Mouse (Mus musculus) neural tube, embryonic 14.5 days (tissue): ENCODE results near the gene Trappc6b. TPM values are rescaled to one million over a fixed set of nuclear protein-coding genes. Genes with fewer than 3 reads are reported as not detected.
"Not testable (repeated sequence)": the region's sequence is repeated elsewhere in the genome, so short reads cannot be mapped to it uniquely, and the experiment has no call there.

Experiments used
- ATAC-seq: fragments of 200-750 bp; cut with Nextera tagmentation; 2 replicates; pipeline ENCODE4 v1.8.0; 2017; ENCODE audit warnings: low read depth, mild to moderate bottlenecking, moderate TSS enrichment, moderate library complexity
- H3K27ac ChIP-seq: fragments of 300-500 bp; sonication (generic); 2 replicates; pipeline ENCODE4 v1.5.1; 2014; ENCODE audit warnings: low read depth, mild to moderate bottlenecking, control low read depth, low read length, moderate library complexity, mixed read lengths
- H3K27me3 ChIP-seq: fragments of 300-500 bp; sonication (generic); 2 replicates; pipeline ENCODE4 v1.6.1; 2014; ENCODE audit warnings: low read length; ENCODE audit not compliant: control insufficient read depth, insufficient read depth
- H3K36me3 ChIP-seq: fragments of 300-500 bp; sonication (generic); 2 replicates; pipeline ENCODE4 v1.6.1; 2014; ENCODE audit warnings: low read length, mixed read lengths; ENCODE audit not compliant: control insufficient read depth, insufficient read depth
- H3K4me1 ChIP-seq: fragments of 300-500 bp; sonication (generic); 2 replicates; pipeline ENCODE4 v1.6.1; 2014; ENCODE audit warnings: low read length; ENCODE audit not compliant: control insufficient read depth, insufficient read depth
- H3K4me2 ChIP-seq: fragments of 300-500 bp; sonication (generic); 2 replicates; pipeline ENCODE4 v1.6.1; 2014; ENCODE audit warnings: mild to moderate bottlenecking, low read depth, low read length, control low read depth
- H3K4me3 ChIP-seq: fragments of 300-500 bp; sonication (generic); 2 replicates; pipeline ENCODE4 v1.5.1; 2014; ENCODE audit warnings: low read depth, low read length, control low read depth, mixed read lengths
- H3K9ac ChIP-seq: fragments of 300-500 bp; sonication (generic); replicated peaks from 2 replicates; pipeline ENCODE4 v1.6.1; 2014; ENCODE audit warnings: low read depth, mild to moderate bottlenecking, control low read depth, low read length, mixed read lengths
- H3K9me3 ChIP-seq: fragments of 300-500 bp; sonication (generic); 2 replicates; pipeline ENCODE4 v1.6.1; 2016; ENCODE audit warnings: low read length; ENCODE audit not compliant: control insufficient read depth
- WGBS: fragments of 180-500 bp; shearing (Covaris S2); extraction: QIAGEN DNeasy Blood & Tissue Kit; methylation state at CpG from one replicate; pipeline ENCODE4 v1.1.7; 2014; 5-methylcytosine and 5-hydroxymethylcytosine counted together
- polyA plus RNA-seq: library from polyadenylated mRNA; unstranded; fragments of >200 nt; fragmentation: Nextera tagmentation; extraction: Ambion mirVana; gene quantifications from 2 replicates; pipeline ENCODE4 v1.2.1, GENCODE M21; 2014

Gene Trappc6b
- polyA plus RNA-seq, 1 experiment from 2014 or later: 129 TPM

- Histone ChIP-seq H3K4me2 (no peak overlapping the region), H3K27ac (no peak overlapping the region), H3K9me3 (no peaks in the 10 kb centered on the region), H3K27me3 (no peaks in the 10 kb centered on the region), H3K9ac (no peak overlapping the region), H3K4me3 (no peak overlapping the region), H3K4me1 (peaks cover 9% of the 10 kb centered on the region), H3K36me3 (peaks cover 8% of the 10 kb centered on the region; the same call in 1 of the 2 replicates)
- no peak for ATAC-seq
- 86% methylated on average over 8 of the region's 8 CpGs for WGBS
Measured at GRCm38 (mm10) chr12:59064837-59065236, 3.6 kb upstream of the Trappc6b start.

- Histone ChIP-seq H3K9ac (peak overlapping the region; percentile 82), H3K4me3 (peak overlapping the region; percentile 69), H3K4me1 (peaks cover 13% of the 10 kb centered on the region; the same call in 1 of the 2 replicates), H3K36me3 (no peaks in the 10 kb centered on the region), H3K9me3 (no peaks in the 10 kb centered on the region), H3K27me3 (no peaks in the 10 kb centered on the region), H3K27ac (peak overlapping the region; percentile 94; the same call in 1 of the 2 replicates), H3K4me2 (peak overlapping the region; percentile 65)
- 72% methylated on average over 4 of the region's 4 CpGs for WGBS
- no peak for ATAC-seq
Measured at GRCm38 (mm10) chr12:59060322-59060721, 950 bp downstream of the Trappc6b start.

- H3K4me2 ChIP-seq, H3K4me3 ChIP-seq, H3K27ac ChIP-seq, H3K9ac ChIP-seq, ATAC-seq, H3K9me3 ChIP-seq, H3K27me3 ChIP-seq, H3K36me3 ChIP-seq: not testable (repeated sequence)
- WGBS: 93% methylated on average over 5 of the region's 5 CpGs
- peaks cover 13% of the 10 kb centered on the region; the same call in 1 of the 2 replicates for H3K4me1 ChIP-seq
Measured at GRCm38 (mm10) chr12:59058242-59058641, 3.0 kb downstream of the Trappc6b start.

- Histone ChIP-seq H3K27me3 (no peaks in the 10 kb centered on the region), H3K9ac (no peak overlapping the region), H3K27ac (no peak overlapping the region), H3K36me3 (no peaks in the 10 kb centered on the region), H3K4me3 (no peak overlapping the region), H3K4me2 (no peak overlapping the region), H3K9me3 (no peaks in the 10 kb centered on the region), H3K4me1 (peaks cover 13% of the 10 kb centered on the region; the same call in 1 of the 2 replicates)
- no peak for ATAC-seq
- WGBS: 97% methylated on average over 11 of the region's 11 CpGs
Measured at GRCm38 (mm10) chr12:59056222-59056621, 5.0 kb downstream of the Trappc6b start.

- 90% methylated on average over 4 of the region's 4 CpGs for WGBS
- H3K4me1 ChIP-seq: peaks cover 13% of the 10 kb centered on the region; the same call in 1 of the 2 replicates
- no peaks in the 10 kb centered on the region for H3K36me3 ChIP-seq
- H3K27ac ChIP-seq: no peak overlapping the region
- ATAC-seq: no peak
- H3K27me3 ChIP-seq: no peaks in the 10 kb centered on the region
- H3K4me2 ChIP-seq: no peak overlapping the region
- no peak overlapping the region for H3K4me3 ChIP-seq
- H3K9ac ChIP-seq: no peak overlapping the region
- no peaks in the 10 kb centered on the region for H3K9me3 ChIP-seq
Measured at GRCm38 (mm10) chr12:59055196-59055850, 5.9 kb downstream of the Trappc6b start.

GRCm38 (mm10) chr12:59053976-59054375, 7.3 kb downstream of the Trappc6b start:
- H3K36me3 ChIP-seq: no peaks in the 10 kb centered on the region
- no peaks in the 10 kb centered on the region for H3K9me3 ChIP-seq
- H3K4me2 ChIP-seq: no peak overlapping the region
- no peak overlapping the region for H3K4me3 ChIP-seq
- peaks cover 3% of the 10 kb centered on the region; the same call in 1 of the 2 replicates for H3K4me1 ChIP-seq
- ATAC-seq: no peak
- no peak overlapping the region for H3K9ac ChIP-seq
- no peak overlapping the region for H3K27ac ChIP-seq
- no peaks in the 10 kb centered on the region for H3K27me3 ChIP-seq

- Histone ChIP-seq H3K9ac (no peak overlapping the region), H3K27me3 (no peaks in the 10 kb centered on the region), H3K27ac (no peak overlapping the region), H3K4me1 (no peaks in the 10 kb centered on the region), H3K9me3 (no peaks in the 10 kb centered on the region), H3K4me3 (no peak overlapping the region), H3K36me3 (no peaks in the 10 kb centered on the region), H3K4me2 (no peak overlapping the region)
- no peak for ATAC-seq
- WGBS: 94% methylated on average over 5 of the region's 5 CpGs
Measured at GRCm38 (mm10) chr12:59053166-59053565, 8.1 kb downstream of the Trappc6b start.

GRCm38 (mm10) chr12:59052470-59052869, 8.8 kb downstream of the Trappc6b start:
- no peak for ATAC-seq
- H3K36me3 ChIP-seq: no peaks in the 10 kb centered on the region
- H3K4me2 ChIP-seq: no peak overlapping the region
- WGBS: 89% methylated on average over 3 of the region's 3 CpGs
- no peak overlapping the region for H3K9ac ChIP-seq
- no peak overlapping the region for H3K27ac ChIP-seq
- no peak overlapping the region for H3K4me3 ChIP-seq
- H3K9me3 ChIP-seq: no peaks in the 10 kb centered on the region
- H3K27me3 ChIP-seq: no peaks in the 10 kb centered on the region
- no peaks in the 10 kb centered on the region for H3K4me1 ChIP-seq

- Histone ChIP-seq H3K4me1 (no peaks in the 10 kb centered on the region), H3K27me3 (no peaks in the 10 kb centered on the region), H3K4me3 (no peak overlapping the region), H3K9me3 (no peaks in the 10 kb centered on the region), H3K27ac (no peak overlapping the region), H3K9ac (no peak overlapping the region), H3K36me3 (peaks cover 21% of the 10 kb centered on the region; the same call in 1 of the 2 replicates), H3K4me2 (no peak overlapping the region)
- no peak for ATAC-seq
- 44% methylated on average over 7 of the region's 7 CpGs for WGBS
Measured at GRCm38 (mm10) chr12:59040851-59041250, 20.4 kb downstream of the Trappc6b start.
